Mouse (Mus musculus) T-helper 17 cell (primary cell): ENCODE measurements around the gene Alppl2.

Source experiments
- in situ Hi-C, 2 experiments: fragments of 300-600 bp; cut with MboI, MseI; formaldehyde crosslinking; loops; 1 replicate in 1 of 2; 2 replicates in 1 of 2; pipeline ENCODE4 v1.15.1; 2025; ENCODE audit warnings: high pct_unique_total_duplicates in 2 of 2

The Alppl2 gene

DNA sequence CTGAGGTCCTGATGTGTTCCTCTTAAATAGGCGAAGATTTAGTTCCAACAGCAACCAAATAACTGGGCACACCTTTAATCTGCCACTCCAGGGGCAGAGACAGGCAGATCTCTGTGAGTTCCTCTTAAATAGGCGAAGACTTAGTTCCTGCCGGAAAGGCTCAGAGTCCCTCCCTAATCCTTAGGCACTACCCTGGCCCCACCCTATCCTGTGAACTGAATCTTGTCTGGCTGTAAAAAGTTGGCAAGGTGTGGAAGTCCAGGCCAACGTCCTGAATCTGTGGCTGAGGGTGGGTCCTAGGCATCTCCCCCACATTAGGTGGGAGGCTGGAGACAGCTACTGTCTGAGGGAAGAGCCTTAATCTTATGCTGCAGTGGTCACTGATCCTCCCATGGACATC, at the start of gene Alppl2:
Gene Alppl2 (minus strand): TSS at position 101 of the 400 bp plus-strand sequence.
- in situ Hi-C loops, result no loop called here

DNA sequence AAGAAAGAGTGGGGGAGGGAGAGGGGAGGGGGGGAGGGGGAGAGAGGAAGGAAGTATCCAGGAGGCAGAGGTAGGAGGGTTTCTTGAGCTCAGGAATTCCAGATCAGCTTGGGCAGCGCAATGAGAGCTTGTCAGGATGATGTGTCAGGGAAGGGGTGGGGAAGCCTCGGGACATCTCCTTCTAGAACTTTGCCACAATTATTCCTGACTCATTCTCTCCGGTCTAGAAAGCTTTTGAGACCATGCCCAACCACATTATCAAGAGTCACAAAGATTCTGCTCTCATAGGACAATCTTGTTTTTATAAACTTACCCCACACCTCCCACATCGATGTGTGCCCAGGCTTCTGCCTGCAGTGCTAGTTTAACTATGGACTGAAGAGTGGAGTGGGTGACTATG, 42.1 kb upstream of the Alppl2 start:
- in situ Hi-C loops, result no loop called here

DNA sequence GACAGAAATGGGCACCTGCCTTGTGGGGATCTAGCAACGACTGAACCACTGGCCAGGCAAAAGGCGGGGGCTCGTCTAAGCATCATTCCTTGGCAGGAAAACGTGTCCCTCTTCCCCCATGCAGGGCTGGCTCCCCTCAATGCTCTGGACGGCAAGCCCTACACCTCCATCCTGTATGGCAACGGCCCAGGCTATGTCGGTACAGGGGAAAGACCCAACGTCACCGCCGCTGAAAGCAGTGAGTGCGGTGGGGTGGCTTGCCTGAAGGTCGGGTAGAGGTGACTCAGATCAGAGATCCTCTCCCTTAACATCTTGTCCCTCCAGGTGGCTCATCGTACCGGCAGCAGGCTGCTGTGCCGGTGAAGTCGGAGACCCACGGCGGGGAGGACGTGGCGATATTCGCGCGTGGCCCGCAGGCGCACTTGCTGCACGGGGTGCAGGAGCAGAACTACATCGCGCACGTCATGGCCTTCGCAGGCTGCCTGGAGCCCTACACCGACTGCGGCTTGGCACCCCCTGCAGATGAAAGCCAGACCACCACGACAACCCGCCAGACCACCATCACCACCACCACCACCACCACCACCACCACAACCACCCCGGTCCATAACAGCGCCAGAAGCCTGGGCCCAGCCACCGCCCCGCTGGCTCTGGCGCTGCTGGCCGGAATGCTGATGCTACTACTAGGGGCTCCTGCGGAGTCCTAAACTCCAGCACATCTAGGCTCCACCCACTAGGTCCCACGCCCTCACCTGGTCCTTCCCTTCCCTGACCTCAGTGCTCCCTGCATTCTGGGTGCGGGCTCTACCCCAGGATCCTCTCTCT, 37.7 kb upstream of the Alppl2 start:
- in situ Hi-C loops, result no loop called here

DNA sequence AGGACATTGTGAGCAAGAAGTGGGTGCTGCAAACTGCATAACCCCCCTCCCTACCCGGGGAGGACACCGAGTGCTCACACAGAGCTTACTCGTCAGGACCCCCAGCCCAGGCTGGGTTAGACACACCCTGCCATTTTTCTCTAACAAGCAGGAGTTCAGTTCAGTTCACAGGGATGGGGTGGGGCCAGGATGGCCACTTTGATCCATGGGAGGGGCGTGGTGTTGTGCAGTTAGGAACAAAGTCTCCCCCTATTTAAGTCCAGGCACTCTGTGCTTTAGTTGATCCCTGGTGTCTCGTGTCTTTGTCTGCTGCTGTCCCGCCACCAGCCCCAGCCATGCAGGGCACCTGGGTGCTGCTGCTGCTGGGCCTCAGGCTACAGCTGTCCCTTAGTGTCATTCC, 34.9 kb upstream of the Alppl2 start, which contains the start of gene Akp3:
Gene Akp3 (plus strand): TSS at position 301 of the 400 bp plus-strand sequence.
- in situ Hi-C loops, result no loop called here

DNA sequence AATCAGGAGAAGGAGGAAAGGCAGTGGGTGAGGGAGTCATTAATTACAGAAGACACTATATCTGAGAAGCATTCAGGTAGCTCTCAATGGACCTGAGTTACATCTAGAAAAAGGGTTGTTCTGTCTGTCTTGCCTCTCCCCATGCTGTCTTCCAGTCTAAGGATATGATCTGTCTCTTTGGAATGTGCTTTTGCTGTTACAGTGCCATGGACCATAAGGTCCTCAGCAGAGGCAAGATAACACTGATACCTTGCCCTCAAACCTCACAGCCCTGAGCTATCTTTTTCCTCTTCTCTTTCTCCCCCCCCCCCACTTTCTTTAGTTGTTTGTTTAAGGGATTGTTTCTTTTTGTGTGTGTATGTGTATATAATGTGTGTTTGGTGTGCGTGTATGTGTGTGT, 25.1 kb upstream of the Alppl2 start:
- in situ Hi-C loops, result no loop called here

DNA sequence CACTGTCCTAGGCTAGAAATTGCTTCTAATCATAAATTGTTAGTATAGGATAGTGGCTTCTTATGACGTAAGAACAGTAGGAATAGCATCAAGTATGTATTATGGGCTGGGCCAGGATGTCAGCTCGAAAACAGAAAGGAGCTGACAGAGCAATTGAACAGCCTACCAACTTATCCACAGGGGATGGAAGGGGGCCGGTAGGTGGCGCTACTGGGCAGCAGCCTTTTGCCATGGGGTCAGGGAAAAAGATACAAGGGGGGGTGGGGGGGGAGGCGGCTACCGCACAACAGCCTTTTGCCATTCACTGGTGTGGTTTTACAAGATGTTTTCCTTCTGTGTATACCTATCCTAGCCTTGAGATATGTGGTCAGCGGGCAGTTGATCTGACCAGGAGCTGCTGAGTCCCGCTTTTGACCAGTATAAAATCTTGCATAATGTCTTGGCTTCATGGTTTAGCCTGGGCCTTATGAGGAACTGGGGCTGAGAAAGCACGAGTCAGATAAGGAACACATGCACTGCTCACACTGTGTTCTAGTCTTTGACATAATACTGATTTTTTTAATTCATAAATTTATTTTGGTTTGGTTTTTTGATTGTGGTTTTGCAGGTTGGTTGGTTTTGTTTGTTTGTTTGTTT, 22.1 kb upstream of the Alppl2 start:
- in situ Hi-C loops, result no loop called here

DNA sequence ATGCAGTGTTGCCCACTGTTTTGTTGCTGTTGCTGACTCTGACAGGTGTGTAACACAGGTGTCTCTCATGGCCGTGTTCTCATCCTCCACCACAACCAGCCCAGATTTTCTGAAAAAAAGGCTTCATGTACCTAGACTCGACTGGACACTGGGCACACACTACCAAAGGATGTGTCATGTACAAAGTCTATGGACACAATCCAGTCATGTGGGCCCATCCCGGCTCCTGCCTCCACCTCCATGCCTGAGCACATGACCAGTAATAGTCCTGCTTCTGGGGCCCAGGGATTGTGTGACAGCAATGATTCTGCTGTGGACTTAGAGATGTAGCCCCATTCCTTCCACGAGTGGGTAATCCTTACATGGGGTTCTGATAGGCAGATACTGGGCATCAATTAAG, 18.8 kb upstream of the Alppl2 start:
- in situ Hi-C loops, result no loop called here

DNA sequence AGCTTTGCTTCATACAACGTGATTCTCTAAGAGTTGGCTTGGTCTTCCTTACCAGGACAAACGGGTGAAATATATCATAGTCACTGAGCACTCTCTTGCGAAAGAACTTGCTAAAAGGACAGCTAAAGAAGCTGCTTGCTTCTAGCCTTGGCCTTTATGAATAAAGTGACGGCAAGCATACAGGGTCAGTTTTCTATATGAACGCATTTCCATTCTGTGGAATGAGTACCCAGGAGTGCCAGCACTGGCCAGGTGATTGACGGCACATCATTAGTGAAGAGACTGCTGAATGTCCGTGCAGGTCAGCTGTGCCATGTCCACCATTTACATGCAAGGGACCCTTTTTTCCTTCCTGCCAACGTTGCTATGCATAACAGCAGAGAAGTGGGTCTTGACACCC, 16.8 kb upstream of the Alppl2 start:
- in situ Hi-C loops, result no loop called here

DNA sequence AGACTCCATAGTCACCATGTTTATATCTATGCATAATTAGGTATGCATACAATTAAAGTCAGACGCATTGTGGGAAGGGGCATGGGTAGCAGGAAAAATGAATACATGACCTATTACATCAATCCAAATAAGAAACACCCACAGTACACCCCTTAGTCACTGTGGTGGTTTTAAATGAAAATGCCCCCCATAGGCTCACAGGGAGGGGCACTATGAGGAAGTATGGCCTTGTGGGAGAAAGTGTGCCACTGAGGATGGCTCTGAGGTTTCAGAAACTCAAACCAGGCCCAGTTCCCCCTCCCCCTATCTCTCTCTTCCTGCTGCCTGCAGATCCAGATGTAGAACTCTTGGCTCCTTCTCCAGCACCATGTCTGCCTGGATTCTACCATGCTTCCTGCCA, 14.2 kb upstream of the Alppl2 start:
- in situ Hi-C loops, result loop anchor here (5.0 kb wide), 1 partner anchor 83 kb away; no protein-coding TSS in a partner anchor

DNA sequence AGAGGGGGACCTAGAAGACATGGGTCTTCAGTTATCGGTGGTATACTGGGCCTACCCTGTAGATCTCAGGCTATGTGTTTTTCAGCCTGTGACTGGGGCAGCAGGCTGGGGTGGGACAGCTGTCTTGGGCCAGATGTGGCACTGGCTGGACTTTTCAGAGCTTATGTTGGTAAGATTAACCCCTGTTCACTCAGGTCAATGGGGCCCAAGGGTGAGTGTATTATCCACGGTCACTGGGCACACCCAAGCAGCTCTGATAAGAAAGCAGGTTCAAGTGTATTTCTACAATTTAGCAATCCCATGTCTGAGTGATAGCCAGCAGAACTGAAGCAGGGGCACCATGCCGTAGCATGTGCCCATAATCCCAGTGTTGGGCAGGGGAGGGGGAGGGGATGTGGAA, 12.4 kb upstream of the Alppl2 start:
- in situ Hi-C loops, result loop anchor here (5.0 kb wide), 1 partner anchor 85 kb away; no protein-coding TSS in a partner anchor

DNA sequence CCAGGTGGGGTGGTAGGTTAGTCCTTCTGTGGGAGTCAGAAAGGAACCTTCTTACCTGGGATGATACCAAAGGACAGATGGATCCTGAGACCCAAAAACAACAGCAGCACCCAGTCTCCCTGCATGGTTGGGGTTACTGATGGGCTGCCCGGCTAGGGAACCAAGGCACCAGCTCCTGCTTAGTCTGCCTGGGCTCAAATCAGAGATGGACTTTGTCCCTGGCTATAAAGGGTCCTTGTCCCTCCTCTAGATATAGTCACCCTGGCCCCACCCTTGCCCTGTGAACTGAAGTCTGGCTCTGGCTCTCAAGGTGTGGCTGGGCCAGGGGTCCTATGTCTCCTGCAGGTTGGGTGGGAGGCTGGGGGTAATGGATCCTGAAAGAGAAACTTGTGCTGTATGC, 11.7 kb upstream of the Alppl2 start, which contains the start of gene Alpi:
Gene Alpi (minus strand): TSS at position 196 of the 400 bp plus-strand sequence.
- in situ Hi-C loops, result loop anchor here (5.0 kb wide), 1 partner anchor 86 kb away; no protein-coding TSS in a partner anchor

DNA sequence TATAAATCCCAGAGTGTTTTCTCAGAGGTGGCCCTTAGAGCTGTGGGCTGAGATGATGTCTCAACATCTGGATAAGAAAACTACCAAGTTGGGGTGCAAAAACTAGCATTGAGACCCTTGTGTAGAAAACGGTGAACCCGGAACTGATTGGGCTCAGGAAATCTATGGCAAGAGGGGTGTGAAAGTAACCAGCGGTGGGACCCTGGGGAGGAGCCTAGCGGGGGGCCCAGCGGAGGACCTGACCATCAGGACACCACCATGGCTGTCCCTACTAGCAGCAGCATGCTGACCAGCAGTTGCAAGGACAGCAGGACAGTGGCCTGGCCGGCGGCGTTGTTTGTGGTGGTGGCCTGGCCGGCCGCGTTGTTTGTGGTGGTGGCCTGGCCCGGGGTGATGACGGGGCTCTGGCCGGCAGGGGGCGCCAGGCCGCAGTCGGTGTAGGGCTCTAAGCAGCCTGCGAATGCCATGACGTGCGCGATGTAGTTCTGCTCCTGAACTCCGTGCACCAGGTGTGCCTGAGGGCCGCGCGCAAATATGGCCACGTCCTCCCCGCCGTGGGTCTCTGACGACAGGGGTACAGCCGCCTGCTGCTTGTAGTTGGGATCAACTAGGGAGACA, 8.7 kb upstream of the Alppl2 start:
- in situ Hi-C loops, result no loop called here

DNA sequence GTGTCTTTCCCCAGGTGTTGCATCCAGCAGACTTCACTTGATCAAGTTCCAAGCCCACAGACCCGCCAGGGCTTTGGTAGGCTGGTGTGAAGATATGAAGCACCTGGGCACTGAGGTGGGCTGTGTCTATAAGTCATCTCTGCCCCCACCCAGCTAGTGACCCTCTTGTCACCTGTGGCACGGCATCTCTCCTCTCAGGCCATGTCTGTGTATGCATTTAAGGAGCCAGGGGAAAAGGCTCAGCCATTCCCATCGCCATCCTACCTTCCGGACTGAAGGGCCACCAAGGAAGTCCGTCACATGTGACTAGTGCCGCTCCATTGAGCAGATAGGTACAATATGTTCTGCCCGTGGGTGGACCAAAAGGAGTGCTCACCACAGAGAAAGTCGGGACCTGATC, 5.9 kb upstream of the Alppl2 start:
- in situ Hi-C loops, result no loop called here

DNA sequence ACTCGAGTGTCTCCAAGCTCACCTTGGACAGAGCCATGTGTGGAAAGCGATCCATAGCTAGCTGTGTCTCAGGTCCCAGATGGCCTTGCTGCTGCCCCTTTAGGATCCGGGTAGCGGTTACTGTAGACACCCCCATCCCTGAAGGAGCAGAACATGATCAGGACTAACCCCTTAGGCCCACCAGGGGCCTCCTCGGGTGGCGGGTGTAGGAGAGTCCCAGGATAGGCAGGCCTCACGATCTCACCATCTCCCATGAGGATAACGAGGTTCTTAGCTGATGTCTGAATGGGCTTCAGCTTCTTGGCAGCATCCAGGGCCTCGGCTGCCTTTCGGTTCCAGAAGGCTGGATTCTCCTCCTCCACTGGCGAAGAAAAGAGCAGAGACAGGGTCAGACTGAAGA, 477 bp downstream of the Alppl2 start:
- in situ Hi-C loops, result no loop called here

DNA sequence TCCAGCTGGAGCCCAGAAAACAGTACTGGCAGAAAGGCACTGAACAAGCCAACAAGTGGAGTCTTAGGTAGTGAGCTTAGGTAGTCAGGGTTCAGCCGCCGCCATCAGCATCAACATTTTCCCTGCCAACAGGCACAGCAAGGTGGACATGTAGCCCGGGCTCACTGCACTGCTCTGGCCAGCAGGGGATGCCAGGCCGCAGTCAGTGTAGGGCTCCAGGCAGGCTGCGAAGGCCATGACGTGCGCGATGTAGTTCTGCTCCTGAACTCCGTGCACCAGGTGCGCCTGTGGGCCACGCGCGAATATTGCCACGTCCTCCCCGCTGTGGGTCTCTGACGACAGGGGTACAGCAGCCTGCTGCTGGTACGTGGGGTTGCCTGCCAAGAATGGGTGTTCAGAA, 2.8 kb downstream of the Alppl2 start:
- in situ Hi-C loops, result no loop called here

DNA sequence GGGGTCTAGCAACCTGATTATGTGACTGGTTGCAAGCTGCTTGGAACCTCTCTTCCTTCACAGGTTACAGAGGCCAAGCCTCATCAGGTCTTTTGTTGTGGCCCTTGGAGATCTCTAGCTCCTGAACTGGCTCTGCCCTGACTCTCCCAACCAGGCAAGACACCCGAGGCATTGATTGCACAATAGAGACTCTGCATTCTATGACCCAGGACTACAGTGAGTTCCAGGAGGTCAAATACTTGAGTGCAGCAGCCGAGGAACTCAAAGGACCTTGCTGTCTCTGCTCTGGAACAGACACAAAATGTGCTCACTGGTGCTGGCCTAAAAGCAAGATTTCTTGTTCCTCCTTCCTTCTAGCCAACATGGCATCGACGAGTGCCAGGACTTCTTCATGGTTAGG, 3.5 kb downstream of the Alppl2 start:
- in situ Hi-C loops, result no loop called here

DNA sequence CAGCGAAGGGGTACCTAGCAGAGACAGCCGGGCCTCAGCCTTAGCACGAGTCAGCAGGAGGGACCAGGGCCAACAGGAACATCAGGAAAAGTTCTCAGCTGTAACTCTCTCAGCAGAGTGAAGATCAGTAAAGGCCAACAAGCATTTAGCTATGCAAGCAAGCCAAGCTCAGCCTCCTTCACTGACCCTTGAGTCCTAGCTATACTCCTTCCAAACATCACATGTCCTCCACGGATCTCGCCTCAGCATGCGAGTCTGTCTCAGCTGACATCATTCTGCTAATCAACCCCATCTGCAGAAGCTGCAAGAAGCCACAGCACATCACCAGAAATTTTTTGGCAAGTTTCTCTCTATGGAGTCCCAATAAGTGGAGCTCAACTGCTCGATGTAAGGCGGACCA, 16.0 kb downstream of the Alppl2 start:
- in situ Hi-C loops, result no loop called here

DNA sequence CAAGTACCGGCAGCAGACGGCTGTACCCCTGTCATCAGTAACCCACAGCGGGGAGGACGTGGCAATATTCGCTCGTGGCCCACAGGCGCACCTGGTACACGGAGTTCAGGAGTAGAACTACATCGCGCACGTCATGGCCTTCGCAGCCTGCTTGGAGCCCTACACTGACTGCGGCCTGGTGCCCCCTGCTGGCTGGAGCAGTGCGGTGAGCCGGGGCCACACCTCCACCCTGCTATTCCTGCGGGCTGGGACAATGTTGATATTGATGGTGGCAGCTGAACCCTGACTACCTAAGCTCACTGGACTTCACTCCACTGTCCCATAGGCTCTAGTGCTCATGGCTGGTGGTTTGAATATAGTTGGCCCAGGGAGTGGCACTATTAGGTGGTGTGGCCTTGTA, 19.0 kb downstream of the Alppl2 start:
- in situ Hi-C loops, result no loop called here

DNA sequence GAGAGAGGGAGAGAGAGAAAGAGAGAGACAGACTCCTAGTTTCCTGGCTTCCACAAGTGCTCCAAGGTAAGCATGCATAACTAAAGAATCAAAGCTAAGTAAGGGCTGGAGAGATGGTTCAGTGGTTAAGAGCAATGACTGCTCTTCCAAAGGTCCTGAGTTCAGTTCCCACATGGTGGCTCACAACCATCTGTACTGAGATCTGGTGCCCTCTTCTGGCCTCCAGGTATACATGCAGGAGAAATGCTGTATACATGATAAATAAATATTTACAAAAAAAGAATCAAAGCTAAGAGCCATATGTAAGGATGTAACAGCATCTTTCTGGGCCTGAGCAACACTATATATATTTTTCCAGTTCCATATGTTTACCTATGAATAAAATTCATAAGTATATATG, 28.8 kb downstream of the Alppl2 start:
- in situ Hi-C loops, result no loop called here

DNA sequence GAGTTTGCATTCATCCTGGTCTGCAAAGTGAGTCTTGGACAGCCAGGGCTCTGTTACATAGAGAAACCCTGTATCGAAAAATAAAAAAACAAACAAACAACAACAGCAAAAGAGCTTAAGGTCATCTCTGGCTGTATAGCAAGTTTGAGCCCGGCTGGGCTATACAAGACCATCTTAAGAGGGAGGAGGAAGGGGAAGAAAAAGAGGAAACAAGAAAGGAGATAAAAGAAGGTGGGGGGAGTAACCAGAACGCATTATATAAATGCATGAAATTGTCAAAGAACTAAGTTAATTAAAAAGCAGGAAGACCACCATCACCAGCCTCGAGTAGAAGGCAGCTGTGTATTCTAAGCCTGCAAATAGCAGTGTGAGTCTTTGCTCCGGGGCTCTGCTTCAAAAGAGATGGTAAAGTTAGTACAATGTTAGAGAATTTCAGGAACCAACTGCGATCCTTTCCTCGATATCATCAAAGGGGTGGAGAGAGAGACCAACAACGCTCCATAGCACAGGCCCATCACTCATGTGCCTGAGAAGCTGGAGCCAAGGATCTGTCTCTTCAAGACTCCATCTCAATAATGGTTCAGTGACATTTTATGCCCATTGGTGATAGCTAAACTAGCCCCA, 30.6 kb downstream of the Alppl2 start:
- in situ Hi-C loops, result no loop called here

DNA sequence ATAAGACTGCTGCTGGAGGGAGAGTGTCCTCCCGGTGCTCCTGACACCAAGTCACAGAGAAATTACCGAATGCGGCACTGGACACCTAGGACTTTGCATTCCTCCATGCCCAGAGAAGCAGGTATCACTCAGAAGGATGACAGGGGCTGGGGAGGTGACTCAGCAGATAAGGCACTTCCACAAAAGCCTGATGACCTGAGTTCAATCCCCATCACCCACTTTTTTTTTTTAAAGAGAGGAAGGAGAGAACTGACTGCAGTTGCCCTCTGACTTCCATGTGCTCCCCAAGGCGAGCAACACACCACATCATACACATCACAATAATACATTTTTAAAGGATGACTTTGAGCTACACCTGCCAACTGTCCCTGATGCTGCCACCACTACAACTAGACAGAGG, 32.7 kb downstream of the Alppl2 start:
- in situ Hi-C loops, result no loop called here

DNA sequence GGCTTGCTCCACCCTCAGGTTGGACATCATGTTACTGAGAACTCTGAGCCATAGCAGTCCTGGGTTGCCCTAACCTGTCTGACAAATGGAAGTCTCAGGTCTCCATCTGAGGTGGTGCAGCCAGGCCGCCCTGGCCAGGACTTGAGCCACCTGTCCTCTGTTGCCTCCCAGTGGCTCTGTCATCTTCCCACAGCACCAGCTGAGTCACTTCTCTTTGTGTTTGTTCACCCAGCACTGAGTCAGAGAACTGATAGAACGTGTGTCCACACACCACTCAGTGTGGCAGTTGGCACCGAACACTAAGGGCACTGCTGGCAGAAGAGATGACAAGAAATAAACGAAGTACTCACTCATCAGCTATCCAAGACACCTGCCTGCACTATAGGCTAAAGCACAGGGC, 38.4 kb downstream of the Alppl2 start:
- in situ Hi-C loops, result no loop called here
